Mouse (Mus musculus) embryonic facial prominence, embryonic 14.5 days (tissue): ENCODE measurements at regions not wholly inside any gene's neighbourhood (a gene's known extent, or its start where the extent isn't known, plus 50 kb on each side); places are given as distances from the start of the nearest gene placed in this dataset.

Experiments
- ATAC-seq: fragments of 200-750 bp; cut with Nextera tagmentation; 2 replicates; pipeline ENCODE4 v1.8.0; 2017; ENCODE audit warnings: low read depth, moderate number of reproducible peaks, moderate TSS enrichment
- DNase-seq: peaks from one replicate; pipeline ENCODE4 v3.0.0-alpha.2; 2015; ENCODE audit warnings: low spot score
- H3K27ac ChIP-seq: fragments of 300-500 bp; sonication (generic); replicated peaks from 2 replicates; pipeline ENCODE4 v1.5.1; 2014; ENCODE audit warnings: low read depth, mild to moderate bottlenecking, low read length, moderate library complexity
- H3K27me3 ChIP-seq: fragments of 300-500 bp; sonication (generic); replicated peaks from 2 replicates; pipeline ENCODE4 v1.6.1; 2014; ENCODE audit warnings: low read length; ENCODE audit not compliant: control insufficient read depth, insufficient read depth
- H3K36me3 ChIP-seq: fragments of 300-500 bp; sonication (generic); 2 replicates; pipeline ENCODE4 v1.6.1; 2014; ENCODE audit warnings: low read length, mixed read lengths; ENCODE audit not compliant: control insufficient read depth, insufficient read depth
- H3K4me1 ChIP-seq: fragments of 300-500 bp; sonication (generic); 2 replicates; pipeline ENCODE4 v1.6.1; 2014; ENCODE audit warnings: antibody characterized with exemption, low read length; ENCODE audit not compliant: control insufficient read depth, insufficient read depth
- H3K4me2 ChIP-seq: fragments of 300-500 bp; sonication (generic); 2 replicates; pipeline ENCODE4 v1.6.1; 2014; ENCODE audit warnings: low read depth, mild to moderate bottlenecking, low read length, moderate library complexity, mixed read lengths
- H3K4me3 ChIP-seq: fragments of 300-500 bp; sonication (generic); 2 replicates; pipeline ENCODE4 v1.5.1; 2014; ENCODE audit warnings: low read depth, mild to moderate bottlenecking, low read length
- H3K9ac ChIP-seq: fragments of 300-500 bp; sonication (generic); 2 replicates; pipeline ENCODE4 v1.6.1; 2014; ENCODE audit warnings: low read depth, mild to moderate bottlenecking, low read length, moderate library complexity, mixed read lengths
- H3K9me3 ChIP-seq: fragments of 300-500 bp; sonication (generic); 2 replicates; pipeline ENCODE4 v1.6.1; 2016; ENCODE audit warnings: low read length; ENCODE audit not compliant: control insufficient read depth
- WGBS: fragments of 180-500 bp; shearing (Covaris S2); extraction: QIAGEN DNeasy Blood & Tissue Kit; methylation state at CpG from one replicate; pipeline ENCODE4 v1.1.7; 2014; 5-methylcytosine and 5-hydroxymethylcytosine counted together

DNA sequence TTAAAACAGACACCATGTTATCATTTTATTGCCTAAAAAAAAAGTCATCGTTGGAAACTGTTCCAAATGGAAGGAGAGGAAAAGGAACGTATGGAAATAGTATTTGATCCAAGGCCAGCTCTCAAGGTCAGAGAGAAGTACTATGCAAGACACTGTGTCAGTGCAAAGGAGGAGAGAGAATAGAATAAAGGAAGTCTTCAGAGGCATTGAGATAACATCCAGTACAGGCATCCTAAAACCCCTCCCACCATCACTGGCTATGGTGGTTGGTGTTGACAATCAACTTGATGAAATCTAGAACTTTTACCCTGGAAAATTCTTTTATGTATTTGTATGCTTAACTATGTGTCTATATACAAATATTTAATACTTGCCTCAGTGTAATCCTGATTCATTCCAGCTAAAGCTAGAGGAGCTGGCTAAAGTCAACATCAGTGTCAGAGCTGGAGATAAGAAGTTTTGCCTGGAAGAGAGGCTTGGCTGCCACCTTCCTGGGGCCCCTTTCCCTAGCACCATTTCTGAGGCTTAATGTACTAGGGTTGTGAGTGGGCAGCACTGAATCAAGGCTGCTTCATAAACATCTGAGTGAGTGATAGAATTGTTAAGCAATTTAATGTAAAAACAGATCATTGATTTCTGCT, 104.1 kb upstream of the Tmtc1 start:
- Histone ChIP-seq H3K4me1 (0 out of 2 replicates have a peak, but pooled peaks cover 3% of the 10 kb centered on the region), H3K36me3 (no peaks in the 10 kb centered on the region), H3K9ac (no peak overlapping the region), H3K4me2 (no peak overlapping the region), H3K27me3 (no peaks in the 10 kb centered on the region), H3K4me3 (no peak overlapping the region), H3K9me3 (no peaks in the 10 kb centered on the region), H3K27ac (no peak overlapping the region)
- ATAC-seq = no peak
- no peak for DNase-seq
- 64% methylated on average over 2 of the region's 2 CpGs for WGBS

DNA sequence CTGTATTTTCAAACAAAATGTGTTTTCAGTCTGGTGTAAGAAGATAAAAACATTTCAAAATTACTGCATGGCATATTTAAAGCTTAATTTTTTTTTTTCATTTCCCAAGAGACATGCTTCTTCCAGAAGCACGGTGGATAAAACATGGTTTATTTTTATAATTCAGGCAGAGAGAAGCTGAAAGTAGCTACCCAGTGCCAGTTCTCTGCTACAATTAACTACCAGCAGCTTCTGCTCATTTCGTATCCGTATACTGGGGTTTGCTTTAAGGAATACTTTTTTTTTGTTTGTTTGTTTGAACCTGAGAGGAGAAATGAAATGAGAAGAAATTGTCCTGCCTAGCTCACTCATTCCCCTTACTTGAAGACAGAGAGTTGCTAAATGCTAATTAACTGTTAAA, 98.9 kb upstream of the Tmtc1 start:
- DNase-seq (no peak), ATAC-seq (no peak)
- H3K36me3 ChIP-seq = no peaks in the 10 kb centered on the region
- no peak overlapping the region for H3K4me2 ChIP-seq
- no peaks in the 10 kb centered on the region for H3K27me3 ChIP-seq
- no peak overlapping the region for H3K27ac ChIP-seq
- H3K4me1 ChIP-seq = no peaks in the 10 kb centered on the region
- H3K9ac ChIP-seq = no peak overlapping the region
- 55% methylated on average over 3 of the region's 3 CpGs for WGBS
- no peaks in the 10 kb centered on the region for H3K9me3 ChIP-seq
- no peak overlapping the region for H3K4me3 ChIP-seq

DNA sequence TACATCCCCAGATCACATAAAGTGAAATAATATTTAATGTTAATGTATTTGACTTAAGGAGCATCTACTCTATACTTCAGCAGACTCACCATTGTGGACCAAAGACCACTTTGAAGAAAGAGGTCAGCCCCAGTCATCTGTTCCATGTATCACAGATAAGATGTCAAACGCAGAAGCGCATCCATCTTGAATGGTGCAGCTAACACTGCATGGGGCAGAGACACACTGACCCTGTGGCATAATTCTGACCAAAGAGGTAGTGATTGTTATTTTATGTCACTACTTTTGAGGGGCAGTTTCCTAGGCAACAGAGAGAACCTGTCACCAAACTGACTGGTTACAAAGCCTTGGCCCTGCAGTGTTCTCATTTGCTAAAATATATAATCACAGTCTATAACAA, 97.8 kb upstream of the Tmtc1 start:
- Histone ChIP-seq H3K9me3 (no peaks in the 10 kb centered on the region), H3K4me3 (no peak overlapping the region), H3K4me1 (no peaks in the 10 kb centered on the region), H3K27me3 (no peaks in the 10 kb centered on the region), H3K9ac (no peak overlapping the region), H3K4me2 (no peak overlapping the region), H3K36me3 (no peaks in the 10 kb centered on the region), H3K27ac (no peak overlapping the region)
- ATAC-seq (no peak), DNase-seq (no peak)
- 94% methylated on average over 2 of the region's 2 CpGs for WGBS

DNA sequence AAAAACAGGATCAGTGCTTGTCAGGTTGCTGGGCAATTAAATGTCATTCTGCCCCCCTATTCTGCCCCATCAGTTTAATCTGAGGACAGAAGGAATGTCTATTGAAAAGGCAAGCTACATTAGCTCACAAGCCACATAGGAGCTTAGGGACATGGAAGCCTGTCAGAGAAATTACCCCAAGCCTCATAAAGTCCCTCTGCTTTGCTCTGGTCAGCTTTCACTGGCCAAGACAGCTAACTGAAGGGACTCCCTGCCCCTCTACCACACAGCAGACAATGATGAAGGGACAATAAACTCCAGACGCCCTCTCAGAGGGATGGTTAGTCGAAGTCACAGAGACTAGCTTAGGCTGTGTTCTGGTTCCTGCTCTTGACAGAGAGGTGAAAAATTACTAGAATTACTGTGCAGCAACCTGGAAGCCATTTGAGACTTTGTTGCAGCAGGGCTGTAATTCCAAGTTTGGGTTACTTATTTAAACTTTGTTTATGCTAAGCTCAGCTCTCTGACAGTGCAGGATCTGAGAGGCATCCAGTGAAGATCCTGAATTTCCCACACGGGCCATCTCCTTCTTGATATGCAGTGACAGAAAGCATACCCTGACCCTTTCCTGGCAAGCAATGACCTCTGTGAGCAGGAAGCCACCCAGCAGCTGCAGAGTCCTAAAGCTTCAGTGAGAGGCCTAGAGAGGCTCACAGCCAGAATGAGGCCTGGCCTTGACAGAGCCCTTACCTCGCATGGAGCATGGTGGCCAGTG, 95.2 kb upstream of the Tmtc1 start:
- no peaks in the 10 kb centered on the region for H3K36me3 ChIP-seq
- no peak overlapping the region for H3K27ac ChIP-seq
- no peak for ATAC-seq
- no peak for DNase-seq
- no peak overlapping the region for H3K4me3 ChIP-seq
- no peak overlapping the region for H3K9ac ChIP-seq
- H3K4me1 ChIP-seq = no peaks in the 10 kb centered on the region
- H3K27me3 ChIP-seq = no peaks in the 10 kb centered on the region
- 35% methylated on average over 4 of the region's 4 CpGs for WGBS
- no peaks in the 10 kb centered on the region for H3K9me3 ChIP-seq
- no peak overlapping the region for H3K4me2 ChIP-seq

DNA sequence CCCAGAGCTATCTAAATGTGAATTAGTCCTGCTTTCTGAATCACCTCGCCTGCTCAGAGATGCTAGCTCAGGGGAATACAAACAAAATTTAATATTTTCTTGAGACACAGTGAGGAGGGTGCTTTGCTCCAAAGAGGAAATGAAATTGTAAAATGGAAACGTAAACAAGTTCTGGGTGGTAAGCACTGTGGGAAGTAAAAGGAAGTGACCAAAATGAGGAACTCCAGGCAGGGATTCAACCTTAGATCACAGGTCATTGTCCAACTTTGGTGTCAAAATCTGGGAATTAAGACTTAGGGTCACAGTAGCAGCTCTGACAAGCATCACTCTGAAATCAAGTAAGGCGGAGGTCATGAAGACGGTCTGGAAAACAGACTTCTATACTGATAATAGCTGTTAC, 90.2 kb upstream of the Tmtc1 start:
- Histone ChIP-seq H3K27ac (no peak overlapping the region), H3K36me3 (no peaks in the 10 kb centered on the region), H3K4me1 (no peaks in the 10 kb centered on the region), H3K4me2 (no peak overlapping the region), H3K4me3 (no peak overlapping the region), H3K9ac (no peak overlapping the region), H3K9me3 (no peaks in the 10 kb centered on the region), H3K27me3 (no peaks in the 10 kb centered on the region)
- 76% methylated on average over 4 of the region's 4 CpGs for WGBS
- no peak for DNase-seq
- no peak for ATAC-seq

DNA sequence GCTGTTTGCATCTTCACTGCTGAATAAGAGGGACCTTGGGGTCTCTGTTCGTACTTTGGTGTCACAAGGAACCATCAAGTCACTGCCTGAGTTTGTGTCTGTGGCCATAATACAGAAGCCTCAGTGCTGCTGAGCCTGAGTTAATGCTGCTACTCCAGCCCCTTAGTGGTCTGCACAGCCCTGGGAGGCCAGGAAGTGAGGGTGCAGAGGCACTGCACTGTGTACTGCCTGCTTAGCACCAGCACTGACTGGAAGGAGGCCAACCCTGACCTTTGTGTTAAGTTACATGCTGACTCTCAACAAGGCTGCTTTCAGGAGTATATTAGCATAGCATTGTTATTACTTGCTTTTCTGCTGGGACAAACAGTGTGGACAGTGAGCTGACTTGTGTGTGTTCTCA, 86.9 kb upstream of the Tmtc1 start:
- Histone ChIP-seq H3K9me3 (no peaks in the 10 kb centered on the region), H3K9ac (no peak overlapping the region), H3K4me2 (no peak overlapping the region), H3K27ac (no peak overlapping the region), H3K4me3 (no peak overlapping the region), H3K36me3 (no peaks in the 10 kb centered on the region), H3K27me3 (no peaks in the 10 kb centered on the region), H3K4me1 (no peaks in the 10 kb centered on the region)
- ATAC-seq (no peak), DNase-seq (no peak)
- 100% methylated on average over 1 of the region's 1 CpGs for WGBS

DNA sequence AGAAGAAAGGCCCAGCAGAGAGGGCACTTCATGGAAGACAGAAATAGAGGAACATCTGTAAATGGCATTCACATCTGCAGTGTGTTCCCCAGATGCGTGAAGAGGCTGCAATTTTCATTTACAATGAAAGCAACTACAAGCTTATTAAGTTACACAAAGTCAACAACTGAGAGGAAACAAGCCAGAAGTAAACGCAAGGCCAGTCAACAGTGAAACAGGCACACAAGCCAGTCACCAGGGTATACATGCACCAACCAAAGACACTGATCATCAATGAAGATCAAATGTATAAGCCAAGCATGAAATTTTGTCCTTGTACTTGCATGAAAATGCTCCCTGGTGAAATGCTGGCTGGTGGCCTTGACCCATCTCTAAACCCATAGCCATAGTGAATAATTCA, 84.4 kb upstream of the Tmtc1 start:
- H3K4me2 ChIP-seq = no peak overlapping the region
- no peak overlapping the region for H3K4me3 ChIP-seq
- H3K9ac ChIP-seq = no peak overlapping the region
- ATAC-seq (no peak), DNase-seq (no peak)
- no peak overlapping the region for H3K27ac ChIP-seq
- no peaks in the 10 kb centered on the region for H3K27me3 ChIP-seq
- 53% methylated on average over 2 of the region's 2 CpGs for WGBS
- H3K9me3 ChIP-seq = no peaks in the 10 kb centered on the region
- no peaks in the 10 kb centered on the region for H3K36me3 ChIP-seq
- no peaks in the 10 kb centered on the region for H3K4me1 ChIP-seq

DNA sequence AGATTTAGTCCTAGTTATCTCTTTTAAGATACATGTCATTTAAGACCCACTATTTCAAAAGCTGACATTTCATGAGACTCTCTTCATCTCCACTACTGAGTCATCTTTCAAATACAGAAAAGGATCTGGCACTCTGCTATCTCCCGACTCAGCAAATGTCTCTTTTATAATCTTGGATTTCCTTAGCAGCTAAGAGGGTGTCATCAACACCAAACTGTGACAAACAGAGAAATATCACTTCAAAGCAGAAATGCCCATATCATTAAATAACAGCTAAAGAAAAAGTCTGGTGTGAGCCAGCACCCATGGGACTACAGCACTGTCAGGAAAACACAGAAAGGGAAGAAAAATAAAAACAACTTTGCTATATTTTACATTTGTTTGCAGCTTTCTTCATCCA, 78.7 kb upstream of the Tmtc1 start:
- Histone ChIP-seq H3K4me1 (no peaks in the 10 kb centered on the region), H3K27me3 (no peaks in the 10 kb centered on the region), H3K4me3 (no peak overlapping the region)

More for the DNA sequence above, 78.7 kb upstream of the Tmtc1 start:
- DNase-seq (no peak), ATAC-seq (no peak)
- WGBS = 76% methylated on average over 1 of the region's 1 CpGs
- Histone ChIP-seq H3K9me3 (no peaks in the 10 kb centered on the region), H3K27ac (no peak overlapping the region), H3K4me2 (no peak overlapping the region), H3K36me3 (no peaks in the 10 kb centered on the region), H3K9ac (no peak overlapping the region)
